Mouse (Mus musculus) forelimb bud, embryonic 11.5 days (tissue): ENCODE results near the gene Apc2.

ENCODE experiments used
- DNase-seq: peaks from one replicate; pipeline ENCODE4 v3.0.0-alpha.2; 2012; ENCODE audit warnings: low read depth, low spot score

Apc2 gene

GRCm38 (mm10) chr10:80321014-80321669, 25.4 kb downstream of the Apc2 start:
- DNase-seq = no peak

- no peak for DNase-seq
Measured at GRCm38 (mm10) chr10:80321670-80322581, 26.1 kb downstream of the Apc2 start.

- DNase-seq = no peak
Measured at GRCm38 (mm10) chr10:80322811-80323211, 27.0 kb downstream of the Apc2 start.

- peak; percentile 50 for DNase-seq
Measured at GRCm38 (mm10) chr10:80323261-80324119, 27.7 kb downstream of the Apc2 start.

- DNase-seq = no peak
Measured at GRCm38 (mm10) chr10:80324120-80325037, 28.6 kb downstream of the Apc2 start.

GRCm38 (mm10) chr10:80325045-80325444, 29.3 kb downstream of the Apc2 start:
- DNase-seq = no peak

- DNase-seq = peak; percentile 97
Measured at GRCm38 (mm10) chr10:80329273-80330081, 33.7 kb downstream of the Apc2 start, which contains the start of the genes Pcsk4 and Reep6. Gene Pcsk4 (minus strand): TSS chr10:80329498. Gene Reep6 (plus strand): TSS chr10:80329953.

- DNase-seq = no peak
Measured at GRCm38 (mm10) chr10:80330084-80330483, 34.3 kb downstream of the Apc2 start.

GRCm38 (mm10) chr10:80330888-80331287, 35.1 kb downstream of the Apc2 start:
- no peak for DNase-seq

- DNase-seq = no peak
Measured at GRCm38 (mm10) chr10:80331636-80332524, 36.1 kb downstream of the Apc2 start.

- no peak for DNase-seq
Measured at GRCm38 (mm10) chr10:80332525-80332989, 36.8 kb downstream of the Apc2 start.

GRCm38 (mm10) chr10:80336263-80336662, 40.5 kb downstream of the Apc2 start:
- DNase-seq = no peak

- peak; percentile 87 for DNase-seq
Measured at GRCm38 (mm10) chr10:80339941-80340750, 44.4 kb downstream of the Apc2 start.

- DNase-seq = no peak
Measured at GRCm38 (mm10) chr10:80341026-80341425, 45.2 kb downstream of the Apc2 start.

- DNase-seq = no peak
Measured at GRCm38 (mm10) chr10:80341491-80342304, 45.9 kb downstream of the Apc2 start.

- no peak for DNase-seq
Measured at GRCm38 (mm10) chr10:80342305-80342748, 46.5 kb downstream of the Apc2 start.
